Mouse (Mus musculus) liver, embryonic 14.5 days (tissue): ENCODE results near the gene Cdk5rap3.

ENCODE experiments used
- CTCF ChIP-seq: IDR thresholded peaks from 2 replicates; pipeline ENCODE4 v1.5.1; 2016; ENCODE audit warnings: antibody characterized with exemption, low read depth, control low read depth
- EP300 ChIP-seq: IDR thresholded peaks from 2 replicates; pipeline ENCODE4 v1.6.1; 2016; ENCODE audit warnings: antibody characterized with exemption, low read depth

- peak; percentile 79 for TF ChIP-seq EP300
- TF ChIP-seq CTCF, result peak; percentile 96
These were observed at the start of gene Cdk5rap3 for GRCm38 (mm10) chr11:96916044-96916884.
